Mouse (Mus musculus): ENCODE measurements at regions not wholly inside any gene's neighbourhood (a gene's known extent, or its start where the extent isn't known, plus 50 kb on each side); places are given as distances from the start of the nearest gene placed in this dataset.

GRCm38 (mm10) chr2:128334757-128335500 is 209.1 kb downstream of the Bcl2l11 start:
- DNase-seq (ENCODE audit: low spot score in 2 of 2): no peak

DNA sequence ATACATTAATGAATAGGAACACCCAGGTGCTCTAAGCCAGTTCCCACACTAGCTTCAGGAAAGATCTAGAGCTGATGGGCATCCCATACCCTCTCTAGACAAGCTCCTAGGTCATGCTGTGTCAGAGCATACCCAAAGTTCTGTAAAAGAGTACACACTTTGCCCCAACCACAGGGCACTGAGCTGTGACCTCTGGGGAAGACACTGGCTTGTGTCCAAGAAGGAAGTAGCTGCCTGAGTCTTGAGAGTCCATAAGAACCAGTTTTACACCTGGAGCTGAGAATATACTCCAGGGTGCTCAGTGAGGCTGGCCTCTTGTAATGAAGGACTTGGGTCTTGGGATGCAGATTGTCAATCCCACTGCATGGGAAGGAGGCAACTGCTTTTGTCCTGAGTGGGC is 211.4 kb downstream of the Bcl2l11 start:
- no peak for DNase-seq (ENCODE audit: low spot score in 2 of 2)

DNA sequence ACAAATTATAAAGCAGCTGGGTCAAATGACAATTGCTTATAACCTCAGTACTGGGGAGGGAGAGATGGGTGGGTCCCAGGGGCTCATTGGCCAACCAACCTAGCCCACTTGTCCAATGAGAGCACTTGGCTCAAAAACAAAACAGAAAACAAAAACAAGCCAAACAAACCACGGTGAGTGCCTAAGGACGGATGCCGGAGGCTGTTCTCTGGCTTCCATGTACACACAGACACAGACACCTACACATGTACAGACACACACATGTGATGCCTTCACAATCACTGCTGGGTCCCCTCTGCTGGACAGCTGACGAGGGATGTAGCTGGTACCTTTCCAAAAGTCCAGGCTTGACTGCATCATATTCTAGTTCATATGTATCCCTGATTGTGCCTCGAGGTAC is 212.0 kb downstream of the Bcl2l11 start:
- no peak for DNase-seq (ENCODE audit: low spot score in 2 of 2)

DNA sequence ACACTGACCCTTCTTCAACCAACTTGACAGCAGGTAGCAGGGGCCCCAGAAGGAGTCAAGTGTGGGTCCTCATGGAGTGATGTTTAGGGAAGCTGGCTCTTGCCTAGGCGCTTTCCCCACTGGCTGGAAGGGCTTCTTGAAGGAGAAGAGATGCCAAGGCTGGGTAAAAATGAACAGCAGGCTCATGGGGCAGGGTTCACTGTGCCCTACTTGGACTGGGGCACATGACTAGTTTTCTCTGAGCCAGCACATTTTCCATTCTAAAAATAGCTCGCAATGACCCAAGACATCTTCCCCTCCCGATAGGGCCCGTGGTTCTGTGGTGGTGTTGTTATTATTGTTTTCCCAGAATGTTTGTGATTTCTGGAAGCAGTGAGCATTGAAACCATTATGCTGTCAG is 212.6 kb downstream of the Bcl2l11 start:
- DNase-seq (ENCODE audit: low spot score in 2 of 2): no peak

GRCm38 (mm10) chr2:128339061-128339642 is 213.3 kb downstream of the Bcl2l11 start:
- DNase-seq (ENCODE audit: low spot score in 2 of 2): no peak

GRCm38 (mm10) chr2:128339643-128340487 is 214.0 kb downstream of the Bcl2l11 start:
- DNase-seq (ENCODE audit: low spot score in 2 of 2): no peak

DNA sequence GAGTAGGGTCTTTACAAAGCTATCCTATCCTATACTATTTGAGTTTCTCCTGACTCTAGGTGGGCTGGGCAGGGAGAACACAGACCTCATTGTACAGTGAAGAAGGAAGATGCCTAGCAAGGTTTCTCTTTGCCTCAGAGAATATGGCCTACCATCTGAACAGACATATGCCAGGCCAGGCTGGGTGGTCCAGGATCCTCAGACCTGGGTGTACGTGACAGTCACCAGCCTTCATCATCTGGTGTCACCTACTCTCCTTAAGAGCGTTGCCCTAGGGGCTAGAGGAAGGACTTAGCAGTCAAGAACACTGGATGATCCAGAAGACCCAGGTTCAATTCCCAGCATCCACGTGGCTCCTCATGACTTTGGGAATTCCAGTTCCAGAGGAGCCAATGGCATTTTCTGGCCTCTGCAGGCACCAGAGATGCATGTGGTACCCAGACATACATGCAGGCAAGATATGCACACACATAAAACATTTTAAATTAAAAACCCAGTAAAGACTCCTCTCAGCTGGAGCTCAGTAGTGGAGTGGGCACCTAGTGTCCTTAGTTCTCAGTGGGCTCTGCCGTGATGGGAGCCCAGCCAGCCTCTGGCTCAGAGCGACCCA is 214.9 kb downstream of the Bcl2l11 start:
- DNase-seq (ENCODE audit: low spot score in 2 of 2): no peak

GRCm38 (mm10) chr2:128342212-128342611 is 216.4 kb downstream of the Bcl2l11 start:
- no peak for DNase-seq (ENCODE audit: low spot score in 2 of 2)

GRCm38 (mm10) chr2:128345557-128345956 is 219.7 kb downstream of the Bcl2l11 start:
- DNase-seq (ENCODE audit: low spot score in 2 of 2): no peak

- DNase-seq (ENCODE audit: low spot score in 2 of 2): no peak
These were observed 222.7 kb downstream of the Bcl2l11 start for GRCm38 (mm10) chr2:128348556-128348955.

DNA sequence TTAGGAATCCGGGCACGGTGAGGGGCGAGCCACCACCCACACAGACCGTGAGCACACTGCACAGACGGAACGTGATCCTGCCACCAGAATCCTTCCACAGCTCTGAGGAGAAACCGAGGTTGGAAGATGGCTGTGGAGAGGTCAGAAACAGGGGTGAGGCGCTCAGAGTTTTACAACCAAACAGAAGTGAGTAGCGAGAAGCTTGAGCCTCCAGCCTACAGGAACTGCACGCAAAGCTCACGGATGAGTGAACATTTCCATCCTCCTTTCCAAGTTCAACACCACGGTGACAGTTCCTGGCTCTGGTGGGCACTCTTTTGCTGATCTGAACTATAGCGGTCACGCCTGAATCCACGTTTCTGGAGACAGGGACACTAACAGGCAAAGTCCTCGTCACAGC is 225.6 kb downstream of the Bcl2l11 start:
- no peak for DNase-seq (ENCODE audit: low spot score in 2 of 2)

DNA sequence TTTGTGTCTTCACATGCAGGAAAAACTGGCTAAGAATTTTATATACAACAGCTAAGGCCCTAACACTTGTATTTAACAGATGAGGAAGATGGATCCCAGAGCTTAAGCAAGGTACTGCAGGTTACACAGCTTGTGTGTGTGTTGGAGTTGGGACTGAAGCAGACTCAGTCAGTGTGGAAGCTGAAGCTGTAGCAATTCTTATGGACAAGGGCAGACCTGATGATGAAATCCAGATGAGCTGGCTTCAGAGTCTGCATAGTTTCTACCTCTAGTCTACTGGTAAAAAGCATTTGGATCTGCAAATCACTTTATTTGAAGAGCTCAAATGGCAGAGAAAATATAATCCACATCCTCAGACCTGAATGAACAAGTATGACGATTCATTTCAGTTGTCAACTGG is 226.7 kb downstream of the Bcl2l11 start:
- DNase-seq (ENCODE audit: low spot score in 2 of 2): no peak

GRCm38 (mm10) chr2:128353457-128353856 is 227.6 kb downstream of the Bcl2l11 start:
- DNase-seq (ENCODE audit: low spot score in 2 of 2): no peak

- no peak for DNase-seq (ENCODE audit: low spot score in 2 of 2)
These were observed 230.5 kb downstream of the Bcl2l11 start for GRCm38 (mm10) chr2:128356326-128356725.

- DNase-seq (ENCODE audit: low spot score in 2 of 2): no peak
These were observed 231.9 kb upstream of the Spdye4c start for GRCm38 (mm10) chr2:128359106-128359505.

- no peak for DNase-seq (ENCODE audit: low spot score in 2 of 2)
These were observed 230.5 kb upstream of the Spdye4c start for GRCm38 (mm10) chr2:128360517-128360916.

DNA sequence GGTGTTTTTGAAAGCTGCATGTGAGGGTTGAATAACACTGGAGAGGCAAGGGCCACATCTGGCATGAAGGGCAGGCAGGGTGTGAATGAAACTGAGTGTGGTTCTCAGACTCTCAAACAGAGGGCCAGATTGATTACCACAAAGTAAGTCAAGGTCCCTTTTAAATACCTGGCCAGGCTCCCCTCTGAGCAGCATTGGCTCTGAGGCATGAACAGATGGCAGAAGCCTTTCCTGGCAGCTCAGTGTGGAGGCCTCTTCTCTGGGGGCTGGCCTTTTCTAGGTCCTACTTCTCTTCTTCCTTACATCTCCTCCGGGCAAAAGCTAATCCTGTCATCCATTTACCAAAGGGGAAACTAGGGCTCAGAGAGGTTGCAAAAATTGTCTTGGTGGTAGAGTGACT is 229.6 kb upstream of the Spdye4c start:
- DNase-seq (ENCODE audit: low spot score in 2 of 2): no peak

DNA sequence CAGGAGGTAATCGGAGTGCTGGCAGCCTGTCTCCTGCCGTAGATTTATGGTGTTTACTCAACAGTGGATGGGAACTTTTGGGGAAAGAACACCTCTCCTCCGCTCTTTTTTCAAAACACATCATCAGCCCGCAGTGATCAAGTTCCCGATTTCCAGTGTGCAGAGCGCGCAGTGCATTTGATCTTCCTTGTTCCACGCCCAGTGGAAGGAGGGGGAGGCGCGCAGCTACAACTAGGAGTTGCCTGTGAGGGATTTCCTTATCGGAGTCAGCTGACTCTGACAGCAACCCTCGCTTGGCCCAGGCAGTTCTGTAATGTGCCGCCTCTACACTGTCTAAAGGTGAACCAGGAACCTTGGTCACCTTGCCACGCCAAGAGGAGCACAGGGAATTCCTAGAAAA is 226.8 kb upstream of the Spdye4c start:
- no peak for DNase-seq (ENCODE audit: low spot score in 2 of 2)

DNA sequence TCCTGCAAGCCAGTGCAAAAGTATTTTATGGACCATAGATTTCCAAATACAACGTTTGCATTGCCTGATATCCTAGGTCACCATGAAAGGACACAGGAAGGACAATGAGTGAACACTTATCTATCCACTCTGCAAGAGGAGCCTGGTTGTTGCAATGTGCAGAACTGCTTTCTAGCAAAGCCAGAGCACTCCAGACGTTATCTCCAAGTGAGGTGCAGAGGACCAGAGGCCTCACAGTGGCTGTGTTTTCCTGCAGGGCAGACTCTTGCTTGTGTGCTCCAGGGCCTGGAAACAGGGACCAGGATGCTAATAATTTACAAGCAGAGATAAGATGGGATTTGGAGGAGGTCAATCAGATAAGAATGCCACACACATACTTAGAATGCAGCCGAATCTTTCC is 226.0 kb upstream of the Spdye4c start:
- no peak for DNase-seq (ENCODE audit: low spot score in 2 of 2)

DNA sequence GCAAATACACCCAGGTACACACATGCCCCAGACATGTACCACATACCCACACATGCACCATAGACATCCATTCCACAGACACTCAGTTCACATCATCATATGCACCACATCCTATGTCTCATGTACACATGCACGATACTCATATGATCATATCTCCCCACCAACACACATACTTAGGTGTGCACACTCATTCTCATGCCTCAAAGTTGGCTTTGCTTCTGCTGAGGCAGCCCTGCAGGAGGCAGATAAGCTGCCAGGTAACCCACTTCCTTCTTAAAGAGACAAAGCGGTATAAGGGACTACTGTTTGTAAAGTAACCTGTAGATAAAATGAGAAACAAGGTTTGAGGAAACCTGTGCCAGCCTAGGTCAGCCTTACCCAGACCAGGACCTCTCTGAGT is 225.2 kb upstream of the Spdye4c start:
- DNase-seq (ENCODE audit: low spot score in 2 of 2): no peak

DNA sequence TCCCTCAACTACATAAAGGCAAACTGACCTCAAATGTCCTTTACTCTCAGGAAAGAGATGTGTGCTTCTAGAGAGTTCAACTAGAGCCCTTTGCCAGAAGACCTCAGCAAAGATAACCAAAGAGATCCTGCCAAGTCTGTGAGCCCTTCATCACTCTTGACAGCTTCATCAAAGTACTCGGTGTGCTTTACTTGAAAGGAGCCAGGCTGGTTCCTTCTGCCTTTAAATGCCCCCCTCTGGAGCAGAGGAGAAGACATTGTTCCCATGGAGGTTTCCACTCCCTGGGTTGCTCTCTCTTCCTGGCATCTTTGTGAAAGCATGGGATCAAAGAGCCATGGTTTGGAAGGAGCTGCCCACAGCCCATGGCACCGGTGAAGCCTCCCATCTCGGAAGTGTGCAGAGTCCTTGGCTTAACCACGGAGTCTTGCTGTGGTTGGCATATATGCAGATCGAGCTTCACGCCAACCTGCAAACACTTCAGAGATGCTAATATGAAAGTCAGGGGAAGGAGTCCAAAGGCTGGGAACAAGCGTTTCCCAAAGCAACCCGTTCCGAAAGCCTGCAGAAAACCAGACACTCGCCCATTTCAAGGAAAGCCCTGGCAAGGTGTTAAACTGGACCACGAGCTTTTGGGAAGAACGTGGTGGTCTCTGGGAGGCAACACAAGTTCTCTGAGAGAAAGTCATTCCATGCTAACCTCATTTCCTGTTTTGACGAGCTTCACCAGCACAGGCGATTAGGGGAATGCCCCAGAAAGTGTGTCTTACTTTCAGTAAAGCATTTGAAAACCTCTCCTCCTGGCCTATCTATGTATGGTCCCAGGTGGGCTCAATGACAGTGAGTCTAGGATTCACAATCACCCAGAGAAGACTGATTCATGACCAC is 223.5 kb upstream of the Spdye4c start:
- no peak for DNase-seq (ENCODE audit: low spot score in 2 of 2)

Measured in right cerebral cortex, postnatal 36 days (tissue).